Mouse (Mus musculus) lung, postnatal 36 days (tissue): ENCODE data around the gene Slc45a1.

ENCODE experiments used
- DNase-seq: peaks from one replicate; pipeline ENCODE4 v3.0.0; 2022; ENCODE audit warnings: mixed read lengths

Slc45a1 gene

DNA sequence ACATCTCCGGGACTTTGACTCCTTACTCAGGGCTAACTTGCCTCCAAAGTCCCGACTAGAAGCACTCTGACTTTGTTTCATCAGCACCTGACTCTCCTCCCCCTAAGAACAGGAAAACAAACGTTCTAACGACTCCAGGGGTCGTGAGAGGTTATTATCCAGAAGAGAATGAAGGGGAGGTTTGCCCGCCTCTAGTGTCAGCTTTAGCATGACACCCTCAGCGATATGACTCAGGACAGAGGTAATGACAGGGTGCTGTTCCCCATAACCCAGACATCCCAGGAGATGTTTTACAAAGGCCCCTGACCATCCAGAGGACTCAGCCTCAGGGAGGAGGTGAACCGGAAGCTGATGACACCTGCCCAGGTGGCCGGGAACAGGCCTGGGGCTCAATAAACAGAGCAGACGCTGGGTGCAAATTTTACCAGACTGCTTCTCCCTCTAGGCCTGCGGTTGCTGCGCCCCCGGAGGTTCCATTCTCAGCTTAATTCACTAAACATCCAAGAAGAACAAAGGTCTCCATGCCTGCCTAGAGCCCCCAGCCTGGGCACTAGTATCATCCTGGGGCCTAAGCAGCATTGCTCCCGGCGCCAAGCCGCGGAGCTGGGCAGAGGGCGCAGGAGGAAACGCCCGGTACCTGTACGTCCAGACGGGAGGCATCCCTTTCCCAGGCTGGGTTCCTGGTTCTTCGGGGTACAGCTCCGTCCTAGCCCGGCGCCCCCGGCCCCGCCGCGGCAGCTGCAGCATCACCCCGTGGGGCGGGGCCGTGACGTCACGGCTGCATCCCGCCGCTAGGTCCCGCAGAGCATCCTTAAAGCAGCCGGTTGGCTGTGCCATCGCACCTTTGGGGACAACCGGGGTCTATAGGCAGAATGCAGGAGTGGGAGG lies at the start of gene Slc45a1:
Gene Slc45a1 (minus strand): TSS at position 785 of the 888 bp plus-strand sequence.
- no peak for DNase-seq

DNA sequence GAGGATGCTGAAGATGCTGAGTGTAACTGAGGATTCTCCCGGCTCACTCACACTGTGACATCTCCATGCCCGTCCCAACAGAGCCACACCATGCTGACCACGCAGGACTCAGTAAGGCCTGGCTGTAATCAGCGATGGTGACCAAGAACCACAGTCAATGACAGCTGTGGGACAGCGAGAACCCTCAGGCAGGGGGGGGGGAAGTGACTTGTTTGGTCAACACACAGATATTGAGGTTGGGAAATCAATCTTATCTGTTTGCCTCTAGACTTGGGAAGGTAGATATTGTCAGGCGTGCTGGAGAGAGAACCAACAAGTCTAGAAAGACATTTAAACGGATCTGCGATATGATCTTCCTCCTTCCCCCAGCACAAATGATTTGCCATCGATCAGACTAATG lies 48.9 kb upstream of the Slc45a1 start:
- DNase-seq, result no peak

DNA sequence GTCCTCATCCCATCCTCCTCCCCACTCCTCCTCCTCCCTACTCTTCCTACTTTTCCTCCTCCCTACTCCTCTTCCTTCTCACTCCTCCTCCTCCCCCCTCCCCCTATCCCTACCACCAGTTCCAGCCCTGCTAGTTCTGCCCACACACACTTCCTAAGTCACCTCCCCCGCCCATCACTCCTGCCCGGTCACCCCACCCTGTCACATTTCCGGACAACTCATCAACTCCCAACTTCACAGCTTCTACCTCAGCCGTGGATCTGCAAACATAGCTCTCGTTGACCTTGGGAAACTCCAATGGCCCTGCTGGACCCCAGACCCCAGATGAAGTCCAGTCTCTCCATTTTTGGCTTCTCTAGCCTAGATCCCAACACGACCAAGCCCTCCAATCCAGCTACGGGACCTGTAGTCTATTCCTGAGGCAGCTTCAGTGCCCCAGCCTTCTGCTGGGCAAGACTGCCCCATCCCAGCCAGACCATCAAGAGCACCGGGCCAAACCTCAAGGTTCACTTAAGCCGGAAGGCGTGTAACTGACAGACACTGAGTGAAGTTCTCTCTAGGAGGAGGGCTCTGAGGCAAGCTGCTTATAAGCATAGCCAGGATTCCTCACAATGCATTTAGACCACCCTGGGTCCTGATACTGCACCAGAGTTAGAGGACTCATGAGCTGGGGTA lies 42.6 kb upstream of the Slc45a1 start:
- DNase-seq, result no peak

DNA sequence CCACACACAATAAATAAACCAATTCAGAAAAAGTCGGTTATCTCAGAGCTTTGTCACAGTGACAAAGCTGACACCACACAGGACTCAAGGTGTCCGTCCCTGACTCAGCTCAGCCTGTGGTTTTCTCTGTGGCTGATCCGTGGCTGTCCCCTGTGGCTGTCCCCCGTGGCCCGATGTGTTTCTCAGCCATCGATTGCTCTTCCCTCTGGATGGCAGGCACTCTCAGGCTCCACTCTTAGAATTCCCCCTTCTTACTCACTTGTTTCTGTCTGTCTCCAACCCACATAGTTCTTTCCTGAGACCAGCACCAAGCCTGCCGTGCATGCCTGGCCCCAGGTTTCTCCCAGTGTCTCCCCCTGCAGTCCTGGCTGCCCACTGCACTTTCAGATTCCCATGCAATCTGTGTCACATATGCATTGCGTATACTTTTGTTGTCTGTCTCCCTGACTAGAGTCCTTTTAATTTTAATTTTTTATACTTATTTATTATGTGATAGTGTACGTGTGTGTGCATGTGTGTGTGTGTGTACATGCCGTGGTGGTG lies 41.0 kb upstream of the Slc45a1 start:
- no peak for DNase-seq

DNA sequence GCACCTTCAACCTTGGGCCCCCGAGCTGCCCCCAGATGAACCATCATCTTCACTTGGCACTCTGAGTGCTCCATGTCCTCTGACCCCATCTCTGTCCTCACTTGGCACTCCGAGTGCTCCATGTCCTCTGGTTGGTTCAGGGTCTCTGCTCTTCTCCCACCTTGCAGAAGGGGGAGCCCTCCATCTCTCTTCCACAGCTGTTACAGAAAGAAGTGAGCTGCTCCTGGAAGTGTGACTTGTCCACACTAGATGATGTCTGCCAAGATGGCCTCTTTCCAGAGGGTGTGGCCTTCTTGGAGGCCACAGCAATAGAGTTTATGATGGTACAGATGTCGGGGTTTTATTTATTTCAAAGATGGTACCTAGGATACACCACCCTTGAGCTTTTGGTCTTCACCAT lies 38.8 kb upstream of the Slc45a1 start:
- DNase-seq, result peak; percentile 82

DNA sequence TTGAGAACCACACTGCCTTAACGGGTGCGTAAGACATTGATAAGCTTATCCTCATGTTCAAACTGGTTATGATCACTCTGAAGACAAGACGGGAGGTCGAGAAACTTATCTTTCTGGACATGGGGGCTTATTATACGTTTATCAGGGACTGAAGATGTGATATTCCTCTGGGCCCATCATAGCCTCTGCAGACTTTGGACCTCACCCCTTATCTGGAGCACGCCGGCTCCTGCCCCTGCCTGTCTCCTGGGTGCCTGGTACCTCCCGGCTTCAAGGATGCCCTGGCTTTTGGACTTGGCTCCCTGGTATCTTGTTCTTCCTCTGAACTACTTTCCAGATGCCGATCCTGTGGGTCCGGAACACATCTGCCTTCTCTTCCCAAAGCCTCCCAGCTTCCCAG lies 37.6 kb upstream of the Slc45a1 start:
- DNase-seq, result no peak

DNA sequence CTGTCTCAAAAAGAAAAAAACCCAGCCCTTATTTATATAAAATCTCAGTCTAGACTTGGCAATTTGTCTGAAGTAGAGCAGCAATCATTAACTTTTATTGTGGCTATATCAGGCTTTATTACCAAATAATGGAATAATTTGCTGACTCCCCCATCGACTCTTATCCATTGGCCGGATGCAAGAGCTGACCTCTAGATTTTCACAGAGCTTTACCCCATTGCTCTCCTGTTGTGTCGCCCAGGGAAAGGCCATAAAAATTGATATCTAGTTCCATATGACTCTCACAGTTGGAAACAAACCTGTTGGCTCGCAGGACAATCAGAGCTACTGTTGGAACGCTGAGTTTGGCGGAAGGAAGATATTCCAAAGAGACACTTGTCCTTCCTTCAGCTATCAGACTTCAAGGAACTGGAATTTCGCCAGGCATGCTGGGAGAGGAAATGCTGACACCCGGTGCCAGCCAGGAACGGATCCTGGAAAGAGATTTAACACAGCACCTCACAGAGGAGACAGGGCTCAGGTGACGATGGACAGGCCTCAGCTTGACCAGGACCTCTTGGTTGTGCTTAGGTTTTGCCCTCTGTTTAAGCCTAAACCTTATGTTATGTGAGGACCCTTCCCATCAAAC lies 35.3 kb upstream of the Slc45a1 start:
- peak; percentile 27 for DNase-seq

DNA sequence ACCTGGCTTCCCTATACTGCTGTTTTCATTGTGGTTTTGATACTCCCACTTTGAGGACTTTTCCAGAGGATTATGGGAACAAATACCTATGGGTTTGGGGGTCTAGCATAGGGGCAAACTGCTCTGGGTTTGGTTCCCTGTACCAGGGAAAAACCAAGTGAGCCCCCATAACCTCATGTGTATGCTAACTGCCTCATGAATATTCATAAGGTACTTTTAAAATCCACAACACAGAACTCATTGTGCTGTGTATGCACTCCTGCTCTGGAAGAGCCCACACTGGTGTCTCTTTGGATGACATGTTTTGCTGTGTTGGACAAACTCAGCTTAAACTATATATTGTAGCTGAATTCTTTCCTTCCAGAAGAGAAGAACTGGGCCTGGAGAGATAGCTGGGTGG lies 34.6 kb upstream of the Slc45a1 start:
- no peak for DNase-seq

DNA sequence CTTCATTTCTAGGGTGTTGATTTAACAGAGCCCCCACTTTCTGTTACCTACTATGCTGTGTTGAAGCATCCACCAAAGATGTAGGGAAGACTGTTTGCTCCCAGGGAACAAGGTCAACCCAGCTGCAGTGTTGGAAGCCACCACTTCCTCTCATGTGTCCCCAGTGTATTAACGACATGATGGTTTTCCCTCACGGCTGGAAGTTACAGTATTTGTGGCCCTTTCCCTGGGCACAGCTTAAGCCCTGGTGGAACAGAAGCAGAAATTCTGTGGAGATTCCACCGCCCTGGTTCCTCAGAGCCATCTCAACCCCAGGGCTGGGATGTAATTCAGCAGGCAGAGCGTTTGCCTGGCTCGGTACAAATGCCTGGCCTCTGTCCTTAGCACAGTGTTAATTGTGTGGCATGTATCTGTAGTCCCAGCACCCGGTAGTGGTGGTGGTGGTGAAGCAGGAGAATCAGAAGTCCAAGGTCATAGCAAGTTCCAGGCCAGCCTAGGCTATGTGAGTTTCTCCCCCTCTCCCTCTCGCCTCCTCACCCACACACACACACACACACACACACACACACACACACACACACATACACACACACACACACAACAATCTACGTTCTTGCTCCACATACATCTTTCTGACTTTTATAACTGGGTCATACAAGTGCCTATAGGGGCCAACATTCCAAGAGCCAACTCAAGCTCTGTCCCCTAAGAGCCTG lies 34.0 kb upstream of the Slc45a1 start:
- no peak for DNase-seq

DNA sequence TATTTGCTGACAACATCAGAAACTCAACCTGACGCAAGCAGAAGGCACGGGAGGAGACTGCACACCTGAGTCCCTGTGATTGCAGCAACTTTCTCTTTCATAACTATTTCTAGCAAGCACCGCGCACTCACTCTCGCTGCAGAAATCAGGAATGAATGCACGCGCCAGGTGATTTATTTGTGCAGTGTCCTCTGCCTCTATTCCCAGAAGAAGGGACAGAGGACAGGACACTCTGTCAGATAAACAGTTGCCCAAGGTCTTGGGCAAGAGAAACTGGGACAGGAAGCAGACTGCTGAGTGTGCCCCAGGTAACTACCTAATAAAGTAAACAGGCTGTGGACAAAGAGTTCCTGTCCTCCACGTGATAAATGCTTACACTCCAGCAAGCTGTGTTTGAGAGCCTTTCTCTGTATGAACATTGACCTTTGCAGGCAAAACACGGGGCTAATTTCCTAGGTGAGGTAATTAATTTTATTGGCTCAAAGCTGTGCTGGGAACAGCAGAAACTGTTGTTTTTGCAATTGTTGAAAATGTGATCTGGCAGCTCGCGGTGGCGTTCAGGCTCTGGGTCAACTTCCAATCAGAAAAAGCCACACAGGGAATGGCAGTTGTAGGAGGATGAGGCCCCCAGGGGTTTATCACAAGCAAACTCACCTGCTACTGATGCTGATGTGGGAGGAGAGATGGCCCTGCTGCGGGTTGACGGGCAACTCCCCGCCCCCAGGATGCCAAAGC lies 33.2 kb upstream of the Slc45a1 start:
- DNase-seq, result peak; percentile 68

DNA sequence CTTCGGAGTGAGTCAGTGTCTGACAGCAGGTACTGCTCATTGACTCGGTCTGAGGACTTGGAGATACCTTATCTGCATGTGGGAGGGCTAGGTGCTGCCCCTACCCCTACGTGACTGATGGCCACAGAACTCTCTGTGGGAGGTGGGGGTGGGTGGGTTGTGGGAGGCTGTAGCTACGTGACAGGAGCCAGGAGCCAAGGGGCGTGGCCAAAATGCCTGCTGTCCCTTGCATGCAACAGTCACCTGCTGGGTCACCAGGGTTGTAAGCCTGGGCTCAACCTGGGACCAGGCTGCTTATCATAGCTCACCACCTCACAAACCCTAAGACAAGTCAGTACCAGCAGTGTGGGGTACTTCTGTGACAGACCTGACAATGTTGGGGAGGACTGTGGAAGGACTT lies 28.4 kb upstream of the Slc45a1 start:
- no peak for DNase-seq

DNA sequence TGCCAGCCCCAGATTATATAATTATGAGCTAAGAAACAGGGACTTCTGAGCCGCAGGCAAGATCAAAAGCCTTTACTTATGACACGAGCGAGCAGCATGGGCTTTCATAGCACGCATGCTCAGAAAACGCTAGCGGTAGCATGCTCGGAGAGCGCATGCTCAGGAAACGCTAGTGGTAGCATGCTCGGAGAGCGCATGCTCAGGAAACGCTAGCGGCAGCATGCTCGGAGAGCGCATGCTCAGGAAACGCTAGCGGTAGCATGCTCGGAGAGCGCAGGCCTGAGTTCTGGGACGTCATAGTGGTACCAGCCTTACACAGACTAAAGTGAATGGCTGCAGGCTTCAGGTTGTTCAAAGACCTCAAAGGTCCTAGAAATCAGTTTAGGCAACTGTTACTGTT lies 26.8 kb upstream of the Slc45a1 start:
- DNase-seq, result no peak

DNA sequence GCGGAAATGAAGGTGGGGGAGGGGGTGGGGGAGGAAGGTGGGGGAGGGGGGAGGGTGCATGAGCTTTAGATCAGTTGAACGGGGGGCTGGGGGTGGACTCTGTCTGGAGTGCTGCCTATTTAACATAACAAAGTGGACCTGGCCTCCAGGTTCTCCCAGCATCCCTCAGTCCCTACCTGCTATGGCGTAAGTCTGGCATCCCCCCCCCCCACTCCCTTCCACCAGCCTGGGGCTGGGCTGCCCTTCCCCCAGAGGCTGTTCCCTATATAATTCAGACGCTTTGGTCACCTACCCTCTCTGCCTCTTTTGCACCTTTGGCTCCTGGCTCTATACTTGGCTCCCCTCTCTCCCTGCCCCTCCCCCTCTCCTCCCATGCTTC lies 25.9 kb upstream of the Slc45a1 start:
- no peak for DNase-seq

DNA sequence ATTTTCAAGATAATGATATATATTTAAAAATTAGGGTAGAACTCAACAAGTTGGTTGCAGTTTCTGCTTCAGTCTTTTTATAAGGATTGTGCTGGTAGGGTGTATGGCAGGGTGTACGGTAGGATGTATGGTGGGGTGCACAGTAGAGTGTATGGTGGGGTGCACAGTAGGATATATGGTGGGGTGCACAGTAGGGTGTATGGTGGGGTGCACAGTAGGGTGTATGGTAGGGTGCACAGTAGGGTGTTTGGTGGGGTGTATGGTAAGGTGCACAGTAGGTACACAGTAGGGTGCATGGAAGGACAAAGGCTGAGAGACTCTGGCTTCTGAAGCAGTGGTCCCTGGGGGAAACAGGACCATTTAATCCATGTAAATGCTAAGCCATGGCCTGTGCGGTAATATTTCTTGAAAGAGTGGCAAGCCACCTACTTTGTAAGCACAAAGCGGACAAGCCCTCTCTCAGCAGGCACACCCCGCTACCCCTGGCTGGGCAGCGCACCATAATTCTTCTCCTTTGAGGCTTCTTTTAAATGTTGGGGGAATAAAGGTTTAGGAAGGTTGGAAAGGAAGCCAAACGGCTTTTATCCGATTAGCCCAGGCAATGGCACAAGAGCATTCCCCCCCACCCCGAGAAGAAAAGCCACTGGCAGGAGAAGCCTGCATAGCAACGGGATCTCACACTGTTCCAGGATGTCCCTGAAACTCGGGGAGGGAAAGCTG lies 25.3 kb upstream of the Slc45a1 start:
- DNase-seq, result no peak

DNA sequence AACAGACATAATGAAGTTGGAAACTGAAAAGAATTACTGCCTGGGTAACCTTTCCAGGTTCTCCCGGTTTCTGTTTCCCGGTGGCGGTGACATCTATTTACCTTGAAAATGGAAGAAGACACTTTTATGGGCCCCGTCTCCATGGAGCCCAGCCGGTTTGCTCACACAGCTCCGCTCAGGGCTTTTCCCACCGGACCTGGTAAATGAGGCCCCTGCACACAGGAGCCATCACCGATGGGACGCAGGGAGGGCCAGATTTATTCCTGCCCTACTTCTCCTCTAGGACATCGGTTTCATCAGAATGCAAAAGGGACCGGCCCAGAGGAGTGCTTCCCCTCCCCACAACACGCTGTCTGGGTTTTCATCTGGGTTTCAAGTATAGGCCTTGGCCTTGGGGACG lies 24.1 kb upstream of the Slc45a1 start:
- DNase-seq, result no peak

DNA sequence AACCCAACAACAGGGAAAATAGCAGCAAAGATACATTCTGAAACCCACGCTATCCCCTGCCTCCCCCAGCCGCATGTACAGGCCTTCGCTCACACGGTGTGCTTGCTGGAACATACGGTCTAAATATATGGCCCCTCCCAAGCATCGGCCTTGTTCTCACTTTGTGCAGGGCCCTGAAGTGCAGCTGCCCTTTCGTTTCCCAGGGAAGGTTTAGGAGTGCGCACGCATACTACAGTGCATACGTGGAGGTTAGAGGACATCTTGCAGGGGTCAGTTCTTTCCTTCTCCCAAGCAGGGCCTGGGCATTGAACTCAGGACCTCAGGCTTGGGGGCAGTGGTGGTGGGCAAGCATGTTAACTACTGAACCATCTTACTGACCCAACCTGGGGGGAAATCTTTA lies 23.3 kb upstream of the Slc45a1 start:
- DNase-seq, result no peak

DNA sequence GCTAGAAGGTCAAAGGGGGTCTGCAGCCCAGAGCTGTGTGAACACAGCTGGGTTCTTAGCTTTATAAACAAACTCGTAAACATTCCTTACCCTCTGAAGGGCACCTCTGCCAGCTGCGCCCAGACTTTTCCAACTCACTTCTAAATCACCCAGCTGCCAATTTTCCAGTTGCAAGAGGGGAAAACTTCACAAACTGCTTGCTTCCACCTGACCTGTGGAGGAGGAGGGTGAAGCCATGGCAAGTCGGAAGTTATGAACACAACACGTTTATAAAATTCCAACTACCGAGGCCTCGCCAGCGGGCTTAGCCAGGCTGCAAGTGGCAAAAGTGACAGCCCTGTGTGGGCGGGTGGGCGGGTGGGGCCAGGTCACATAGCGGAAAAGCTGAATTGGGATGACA lies 13.8 kb upstream of the Slc45a1 start:
- DNase-seq, result no peak

DNA sequence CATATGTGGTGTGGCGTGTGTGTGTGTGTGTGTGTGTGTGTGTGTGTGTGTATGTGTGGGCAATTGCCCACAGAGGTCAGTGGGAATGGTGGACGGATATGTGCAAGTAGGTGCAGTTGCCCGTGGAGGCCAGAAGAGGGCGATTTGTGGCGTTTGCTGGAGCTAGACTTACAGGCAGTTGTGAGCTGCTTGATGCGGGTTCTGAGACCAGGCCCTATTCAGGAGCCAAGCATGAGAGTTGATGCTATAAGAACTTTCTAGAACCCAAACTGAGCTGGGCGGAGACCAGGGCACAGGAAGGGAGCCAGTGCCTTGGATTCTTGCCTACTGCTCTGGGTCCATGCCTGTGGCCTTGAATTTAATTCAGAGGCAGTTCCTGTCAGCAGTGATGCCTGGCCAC lies 12.8 kb upstream of the Slc45a1 start:
- DNase-seq, result peak; percentile 24

DNA sequence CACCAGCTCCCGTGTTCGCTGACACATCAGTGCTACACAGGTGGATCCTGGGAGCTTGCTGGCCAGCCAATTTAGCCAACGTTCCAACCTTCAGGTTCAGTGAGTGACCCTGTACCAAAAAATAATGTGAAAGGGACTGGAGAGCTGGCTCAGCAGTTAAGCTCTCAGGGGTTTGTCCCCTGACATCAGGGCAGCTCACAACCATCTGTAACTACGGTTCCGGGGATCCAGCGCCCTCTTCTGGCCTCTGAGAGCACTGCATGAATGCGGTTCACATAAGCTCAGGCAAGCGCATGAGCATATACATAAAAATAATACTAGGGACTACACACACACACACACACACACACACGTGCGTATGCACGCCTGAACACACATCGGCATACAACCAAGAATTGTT lies 11.2 kb upstream of the Slc45a1 start:
- peak; percentile 64 for DNase-seq

DNA sequence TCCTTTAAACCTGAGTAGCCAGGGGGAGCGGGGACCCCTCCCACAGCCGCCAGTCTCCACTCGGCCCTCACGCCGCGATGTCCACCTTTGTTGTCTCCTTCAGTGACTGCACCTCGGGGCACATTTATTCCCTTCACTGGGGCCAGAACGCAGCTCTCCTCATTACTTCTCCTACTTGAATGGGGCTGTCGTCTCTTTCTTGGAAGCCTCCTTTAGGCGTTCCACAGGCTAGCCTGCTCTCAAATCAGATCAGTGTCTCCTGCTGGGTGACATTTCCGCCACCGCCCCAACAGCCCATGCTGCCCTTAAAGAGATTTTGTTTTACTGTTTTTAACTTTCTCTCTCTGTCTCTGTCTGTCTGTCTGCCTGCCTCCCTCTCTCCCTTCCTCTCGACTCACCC lies 9.9 kb upstream of the Slc45a1 start:
- no peak for DNase-seq

DNA sequence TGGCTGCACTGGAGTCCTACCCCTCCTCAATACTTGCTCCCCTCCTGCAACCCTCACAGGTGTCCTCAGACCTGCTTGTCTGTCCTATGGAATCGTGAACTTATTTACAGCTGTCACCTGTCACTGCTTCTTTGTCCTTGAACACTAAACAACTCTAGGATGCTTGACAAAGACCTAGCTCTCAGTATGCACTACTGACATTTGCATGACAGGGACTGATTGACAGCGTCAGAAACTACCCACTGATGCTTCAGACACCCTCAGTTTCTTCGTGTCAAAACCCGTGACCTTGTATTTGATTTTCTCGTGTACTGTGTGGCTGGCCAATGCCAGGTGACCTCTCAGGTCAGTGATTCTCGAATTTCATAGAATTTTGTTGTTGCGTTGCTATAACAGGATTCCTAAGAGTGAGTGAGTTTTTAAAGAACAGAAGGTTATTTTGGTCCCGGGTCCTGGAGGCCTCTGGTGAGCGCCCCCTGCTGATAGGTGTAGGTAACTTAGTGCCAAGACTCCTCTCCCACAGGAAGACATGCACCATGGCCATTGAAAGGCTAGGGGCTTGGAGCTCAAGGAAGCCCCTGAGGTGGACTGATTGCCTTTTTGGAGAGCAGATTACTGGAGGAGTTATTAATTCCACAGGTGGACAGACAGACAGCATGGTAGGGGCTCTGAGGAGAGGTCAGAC lies 8.1 kb upstream of the Slc45a1 start:
- DNase-seq, result peak; percentile 54
